Mouse (Mus musculus): Measurements from ENCODE around the gene Rhd. TPM values are rescaled to one million over a fixed set of nuclear protein-coding genes. Genes with fewer than 3 reads are reported as not detected.

Gene Rhd
- polyA plus RNA-seq, 1 experiment = 0.38 TPM

- DNase-seq = peak; percentile 42
- Histone ChIP-seq H3K27ac (ENCODE audit: control insufficient read depth, insufficient read depth, low read length) (peak overlapping the region; percentile 99), H3K27me3 (ENCODE audit: control insufficient read depth, insufficient read depth, low read length) (no peaks in the 10 kb centered on the region), H3K4me3 (ENCODE audit: control insufficient read depth, insufficient read depth, low read length) (no peak overlapping the region), H3K36me3 (ENCODE audit: control insufficient read depth, insufficient read depth, low read length) (peaks cover 5% of the 10 kb centered on the region), H3K4me1 (replicated peaks; ENCODE audit: control insufficient read depth, insufficient read depth, low read length) (peaks cover 40% of the 10 kb centered on the region)
- WGBS = 7% methylated on average over 12 of the region's 12 CpGs
- TF ChIP-seq CTCF (IDR thresholded peaks at IDR 0.05; ENCODE audit: borderline replicate concordance, control insufficient read depth, extremely low read depth, insufficient read depth, low read length, poor library complexity) (no peak), POLR2A (IDR thresholded peaks at IDR 0.05; ENCODE audit: control insufficient read depth, extremely low read depth, insufficient read depth, low read length, poor library complexity) (no peak)
Measured at GRCm38 (mm10) chr4:134919733-134920540, 55.6 kb downstream of the Rhd start.

GRCm38 (mm10) chr4:134920631-134921030 lies 56.3 kb downstream of the Rhd start:
- Histone ChIP-seq H3K4me1 (replicated peaks; ENCODE audit: control insufficient read depth, insufficient read depth, low read length) (peaks cover 38% of the 10 kb centered on the region), H3K4me3 (ENCODE audit: control insufficient read depth, insufficient read depth, low read length) (no peak overlapping the region), H3K27me3 (ENCODE audit: control insufficient read depth, insufficient read depth, low read length) (no peaks in the 10 kb centered on the region), H3K27ac (ENCODE audit: control insufficient read depth, insufficient read depth, low read length) (peak overlapping the region; percentile 99), H3K36me3 (ENCODE audit: control insufficient read depth, insufficient read depth, low read length) (peaks cover 11% of the 10 kb centered on the region)
- DNase-seq = no peak
- WGBS = 91% methylated on average over 6 of the region's 6 CpGs
- TF ChIP-seq POLR2A (IDR thresholded peaks at IDR 0.05; ENCODE audit: control insufficient read depth, extremely low read depth, insufficient read depth, low read length, poor library complexity) (no peak), CTCF (IDR thresholded peaks at IDR 0.05; ENCODE audit: borderline replicate concordance, control insufficient read depth, extremely low read depth, insufficient read depth, low read length, poor library complexity) (no peak)

- peaks cover 33% of the 10 kb centered on the region for H3K4me1 ChIP-seq (replicated peaks; ENCODE audit: control insufficient read depth, insufficient read depth, low read length)
- no peak overlapping the region for H3K27ac ChIP-seq (ENCODE audit: control insufficient read depth, insufficient read depth, low read length)
- 94% methylated on average over 4 of the region's 4 CpGs for WGBS
- DNase-seq = no peak
- no peaks in the 10 kb centered on the region for H3K27me3 ChIP-seq (ENCODE audit: control insufficient read depth, insufficient read depth, low read length)
- no peak overlapping the region for H3K4me3 ChIP-seq (ENCODE audit: control insufficient read depth, insufficient read depth, low read length)
- TF ChIP-seq POLR2A (IDR thresholded peaks at IDR 0.05; ENCODE audit: control insufficient read depth, extremely low read depth, insufficient read depth, low read length, poor library complexity) = no peak
- TF ChIP-seq CTCF (IDR thresholded peaks at IDR 0.05; ENCODE audit: borderline replicate concordance, control insufficient read depth, extremely low read depth, insufficient read depth, low read length, poor library complexity) = no peak
- peaks cover 22% of the 10 kb centered on the region for H3K36me3 ChIP-seq (ENCODE audit: control insufficient read depth, insufficient read depth, low read length)
Measured at GRCm38 (mm10) chr4:134921703-134922102, 57.4 kb downstream of the Rhd start.

- peaks cover 28% of the 10 kb centered on the region for H3K36me3 ChIP-seq (ENCODE audit: control insufficient read depth, insufficient read depth, low read length)
- H3K27me3 ChIP-seq (ENCODE audit: control insufficient read depth, insufficient read depth, low read length) = no peaks in the 10 kb centered on the region
- TF ChIP-seq CTCF (IDR thresholded peaks at IDR 0.05; ENCODE audit: borderline replicate concordance, control insufficient read depth, extremely low read depth, insufficient read depth, low read length, poor library complexity) = no peak
- TF ChIP-seq POLR2A (IDR thresholded peaks at IDR 0.05; ENCODE audit: control insufficient read depth, extremely low read depth, insufficient read depth, low read length, poor library complexity) = no peak
- peaks cover 30% of the 10 kb centered on the region for H3K4me1 ChIP-seq (replicated peaks; ENCODE audit: control insufficient read depth, insufficient read depth, low read length)
- WGBS = 62% methylated on average over 10 of the region's 10 CpGs
- DNase-seq = no peak
- H3K27ac ChIP-seq (ENCODE audit: control insufficient read depth, insufficient read depth, low read length) = peak overlapping the region; percentile 76
- H3K4me3 ChIP-seq (ENCODE audit: control insufficient read depth, insufficient read depth, low read length) = peak overlapping the region; percentile 59
Measured at GRCm38 (mm10) chr4:134922111-134922924, 58.0 kb downstream of the Rhd start.

GRCm38 (mm10) chr4:134922925-134923244 lies 58.5 kb downstream of the Rhd start:
- 0 out of 2 replicates have a peak, but pooled peaks have one; percentile 7 for TF ChIP-seq CTCF (IDR thresholded peaks at IDR 0.05; ENCODE audit: borderline replicate concordance, control insufficient read depth, extremely low read depth, insufficient read depth, low read length, poor library complexity)
- no peak for TF ChIP-seq POLR2A (IDR thresholded peaks at IDR 0.05; ENCODE audit: control insufficient read depth, extremely low read depth, insufficient read depth, low read length, poor library complexity)
- Histone ChIP-seq H3K27ac (ENCODE audit: control insufficient read depth, insufficient read depth, low read length) (peak overlapping the region; percentile 76), H3K36me3 (ENCODE audit: control insufficient read depth, insufficient read depth, low read length) (peaks cover 34% of the 10 kb centered on the region), H3K27me3 (ENCODE audit: control insufficient read depth, insufficient read depth, low read length) (no peaks in the 10 kb centered on the region), H3K4me1 (replicated peaks; ENCODE audit: control insufficient read depth, insufficient read depth, low read length) (peaks cover 28% of the 10 kb centered on the region), H3K4me3 (ENCODE audit: control insufficient read depth, insufficient read depth, low read length) (peak overlapping the region; percentile 59)
- under 1% methylated on average over 13 of the region's 13 CpGs for WGBS
- DNase-seq = peak; percentile 77

- H3K4me1 ChIP-seq (replicated peaks; ENCODE audit: control insufficient read depth, insufficient read depth, low read length) = peaks cover 24% of the 10 kb centered on the region
- H3K36me3 ChIP-seq (ENCODE audit: control insufficient read depth, insufficient read depth, low read length) = peaks cover 39% of the 10 kb centered on the region
- peak; percentile 94 for DNase-seq
- TF ChIP-seq POLR2A (IDR thresholded peaks at IDR 0.05; ENCODE audit: control insufficient read depth, extremely low read depth, insufficient read depth, low read length, poor library complexity) (peak; percentile 100), CTCF (IDR thresholded peaks at IDR 0.05; ENCODE audit: borderline replicate concordance, control insufficient read depth, extremely low read depth, insufficient read depth, low read length, poor library complexity) (0 out of 2 replicates have a peak, but pooled peaks have one; percentile 5)
- peak within 1 kb of the TSS; percentile 75 for H3K4me3 ChIP-seq (ENCODE audit: control insufficient read depth, insufficient read depth, low read length)
- under 1% methylated on average over 64 of the region's 64 CpGs for WGBS
- no peaks in the 10 kb centered on the region for H3K27me3 ChIP-seq (ENCODE audit: control insufficient read depth, insufficient read depth, low read length)
- peak within 1 kb of the TSS; percentile 76 for H3K27ac ChIP-seq (ENCODE audit: control insufficient read depth, insufficient read depth, low read length)
Measured at GRCm38 (mm10) chr4:134923258-134924018, 59.1 kb downstream of the Rhd start, which contains the start of gene Rsrp1. TSS of gene Rsrp1 (plus strand) at chr4:134923592.
